Mouse (Mus musculus) midbrain, postnatal 0 days (tissue): ENCODE data around the gene Slc25a29. TPM values are rescaled to one million over a fixed set of nuclear protein-coding genes. Genes with fewer than 3 reads are reported as not detected.

Source experiments
- ATAC-seq: fragments of 200-750 bp; cut with Nextera tagmentation; 2 replicates; pipeline ENCODE4 v1.8.0; 2017; ENCODE audit warnings: moderate number of reproducible peaks, mild to moderate bottlenecking, moderate TSS enrichment, moderate library complexity; ENCODE audit not compliant: low FRiP score
- DNase-seq: peaks from one replicate; pipeline ENCODE4 v3.0.0-alpha.2; 2015; ENCODE audit warnings: low spot score
- H3K27ac ChIP-seq: fragments of 300-500 bp; sonication (generic); 2 replicates; pipeline ENCODE4 v1.5.1; 2014; ENCODE audit warnings: low read depth, mild to moderate bottlenecking, low read length, mixed read lengths
- H3K27me3 ChIP-seq: fragments of 300-500 bp; sonication (generic); 2 replicates; pipeline ENCODE4 v1.6.1; 2014; ENCODE audit warnings: low read length, control low read depth, mixed read lengths; ENCODE audit not compliant: insufficient read depth
- H3K36me3 ChIP-seq: fragments of 300-500 bp; sonication (generic); 2 replicates; pipeline ENCODE4 v1.6.1; 2014; ENCODE audit warnings: low read length, control low read depth, mixed read lengths; ENCODE audit not compliant: insufficient read depth
- H3K4me1 ChIP-seq: fragments of 300-500 bp; sonication (generic); 2 replicates; pipeline ENCODE4 v1.6.1; 2014; ENCODE audit warnings: mild to moderate bottlenecking, control low read depth, antibody characterized with exemption, low read length, mixed read lengths; ENCODE audit not compliant: insufficient read depth
- H3K4me2 ChIP-seq: fragments of 300-500 bp; sonication (generic); 2 replicates; pipeline ENCODE4 v1.6.1; 2014; ENCODE audit warnings: low read depth, mild to moderate bottlenecking, low read length, mixed read lengths; ENCODE audit not compliant: poor library complexity, severe bottlenecking
- H3K4me3 ChIP-seq: fragments of 300-500 bp; sonication (generic); 2 replicates; pipeline ENCODE4 v1.5.1; 2014; ENCODE audit warnings: low read depth, mild to moderate bottlenecking, low read length, moderate library complexity
- H3K9ac ChIP-seq: fragments of 300-500 bp; sonication (generic); replicated peaks from 2 replicates; pipeline ENCODE4 v1.6.1; 2014; ENCODE audit warnings: mild to moderate bottlenecking, low read length, moderate library complexity, mixed read lengths; ENCODE audit not compliant: poor library complexity, severe bottlenecking
- H3K9me3 ChIP-seq: fragments of 300-500 bp; sonication (generic); 2 replicates; pipeline ENCODE4 v1.6.1; 2016; ENCODE audit warnings: low read length, control low read depth
- CTCF ChIP-seq: IDR thresholded peaks from 2 replicates; pipeline ENCODE4 v1.5.1; 2016; ENCODE audit warnings: antibody characterized with exemption, mild to moderate bottlenecking
- WGBS: fragments of 180-500 bp; shearing (Covaris S2); extraction: QIAGEN DNeasy Blood & Tissue Kit; methylation state at CpG from one replicate; pipeline ENCODE4 v1.1.7; 2014; 5-methylcytosine and 5-hydroxymethylcytosine counted together
- polyA plus RNA-seq: library from polyadenylated mRNA; unstranded; fragments of >200 nt; fragmentation: Nextera tagmentation; extraction: Ambion mirVana; gene quantifications from 2 replicates; pipeline ENCODE4 v1.2.1, GENCODE M21; 2015
- total RNA-seq: library from RNA; depleted of rRNA; stranded (reverse); fragments of >200 nt; gene quantifications from 2 replicates; pipeline ENCODE4 v1.2.3, GENCODE M21; 2014

Gene Slc25a29
- total and polyA plus RNA-seq, 2 experiments from 2014 or later: 14.6 to 20.1 TPM

GRCm38 (mm10) chr12:108869575-108869974 is 33.9 kb upstream of the Slc25a29 start:
- 68% methylated on average over 2 of the region's 2 CpGs for WGBS
- Histone ChIP-seq H3K4me1 (no peaks in the 10 kb centered on the region), H3K4me2 (no peak overlapping the region), H3K4me3 (no peak overlapping the region), H3K27ac (no peak overlapping the region), H3K36me3 (peaks cover 79% of the 10 kb centered on the region), H3K9ac (no peak overlapping the region), H3K9me3 (no peaks in the 10 kb centered on the region), H3K27me3 (no peaks in the 10 kb centered on the region)
- ATAC-seq (no peak), DNase-seq (peak; percentile 12)
- TF ChIP-seq CTCF: peak; percentile 44

DNA sequence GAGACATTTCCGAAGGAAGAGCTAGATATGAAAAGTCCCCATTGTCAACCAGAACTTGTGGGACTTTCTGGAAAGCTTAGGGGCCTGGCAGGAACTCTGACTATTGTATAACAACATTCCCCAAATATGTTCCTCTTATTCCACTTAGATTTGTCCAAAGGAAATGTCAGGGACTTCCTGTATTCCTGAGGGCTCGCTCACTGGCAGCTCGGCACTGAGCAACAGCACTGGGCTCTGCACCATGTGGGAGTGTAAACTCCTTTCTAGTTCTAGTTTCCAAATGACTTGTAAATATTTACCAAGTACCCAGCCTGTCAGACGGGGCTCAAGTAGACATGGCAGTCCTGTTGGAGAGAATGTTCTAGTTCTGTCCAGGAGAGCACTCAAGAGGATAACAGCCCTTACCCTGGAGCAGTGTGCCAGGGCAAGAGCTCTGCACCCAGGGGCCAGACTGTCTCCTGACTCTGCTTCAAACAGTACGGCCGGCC is 29.4 kb upstream of the Slc25a29 start:
- 93% methylated on average over 6 of the region's 6 CpGs for WGBS
- Histone ChIP-seq H3K4me1 (no peaks in the 10 kb centered on the region), H3K36me3 (peaks cover 84% of the 10 kb centered on the region), H3K4me2 (no peak overlapping the region), H3K27me3 (no peaks in the 10 kb centered on the region), H3K9me3 (no peaks in the 10 kb centered on the region), H3K27ac (no peak overlapping the region), H3K4me3 (no peak overlapping the region), H3K9ac (no peak overlapping the region)
- ATAC-seq (no peak), DNase-seq (no peak)
- no peak for TF ChIP-seq CTCF

- Histone ChIP-seq H3K9me3 (no peaks in the 10 kb centered on the region), H3K36me3 (peaks cover 33% of the 10 kb centered on the region), H3K4me1 (no peaks in the 10 kb centered on the region), H3K9ac (no peak overlapping the region), H3K27me3 (no peaks in the 10 kb centered on the region), H3K4me3 (no peak overlapping the region), H3K27ac (no peak overlapping the region), H3K4me2 (no peak overlapping the region)
- TF ChIP-seq CTCF: no peak
- ATAC-seq: no peak
- WGBS: 84% methylated on average over 5 of the region's 5 CpGs
- DNase-seq: no peak
Measured at GRCm38 (mm10) chr12:108858486-108858885, 22.8 kb upstream of the Slc25a29 start.

GRCm38 (mm10) chr12:108857589-108858184 is 22.0 kb upstream of the Slc25a29 start:
- no peaks in the 10 kb centered on the region for H3K4me1 ChIP-seq
- WGBS: 92% methylated on average over 7 of the region's 7 CpGs
- H3K27ac ChIP-seq: no peak overlapping the region
- DNase-seq: no peak
- no peaks in the 10 kb centered on the region for H3K27me3 ChIP-seq
- no peak overlapping the region for H3K9ac ChIP-seq
- no peak for ATAC-seq
- H3K4me2 ChIP-seq: no peak overlapping the region
- no peaks in the 10 kb centered on the region for H3K9me3 ChIP-seq
- peaks cover 26% of the 10 kb centered on the region for H3K36me3 ChIP-seq
- TF ChIP-seq CTCF: no peak
- no peak overlapping the region for H3K4me3 ChIP-seq

- no peak for ATAC-seq
- Histone ChIP-seq H3K4me2 (no peak overlapping the region), H3K36me3 (peaks cover 20% of the 10 kb centered on the region), H3K9ac (no peak overlapping the region), H3K4me1 (no peaks in the 10 kb centered on the region), H3K9me3 (no peaks in the 10 kb centered on the region), H3K27me3 (no peaks in the 10 kb centered on the region), H3K27ac (no peak overlapping the region), H3K4me3 (no peak overlapping the region)
- no peak for TF ChIP-seq CTCF
- no peak for DNase-seq
- 82% methylated on average over 7 of the region's 7 CpGs for WGBS
Measured at GRCm38 (mm10) chr12:108857109-108857508, 21.4 kb upstream of the Slc25a29 start.

GRCm38 (mm10) chr12:108856186-108856585 is 20.5 kb upstream of the Slc25a29 start:
- Histone ChIP-seq H3K9ac (no peak overlapping the region), H3K36me3 (peaks cover 11% of the 10 kb centered on the region), H3K27ac (no peak overlapping the region), H3K9me3 (no peaks in the 10 kb centered on the region), H3K4me3 (no peak overlapping the region), H3K27me3 (no peaks in the 10 kb centered on the region), H3K4me1 (no peaks in the 10 kb centered on the region), H3K4me2 (no peak overlapping the region)
- ATAC-seq (no peak), DNase-seq (no peak)
- WGBS: 86% methylated on average over 8 of the region's 8 CpGs
- TF ChIP-seq CTCF: no peak
